In genomic region chr11:60026166-60026565, GRCm38 (mm10) we compare ENCODE assay signal across 28 mouse cellular contexts. TPM values are rescaled to one million over a fixed set of nuclear protein-coding genes. Genes with fewer than 3 reads are reported as not detected.
A peak's percentile ranks its signal among the peaks of the same experiment; 100 is the strongest.
DNase-seq lines count a peak whose midpoint lies in the region; ATAC-seq lines count a peak whose summit lies in the region.
"Had no signal": no experiment of that assay in that cellular context is flagged by ENCODE, and none has a peak within 500 bp of the region (broad histone marks: within the 10 kb centered on the region; RNA-seq: fewer than 3 reads in every experiment).

No protein-coding gene starts in this region.

- 81% methylated on average over 5 of the region's 5 CpGs for WGBS in hindbrain, embryonic 10.5 days
- WGBS in hindbrain, embryonic 13.5 days = 83% methylated on average over 5 of the region's 5 CpGs

- DNase-seq in cerebellum, adult 18-20 months = peak; percentile 31 to 33
- DNase-seq in cerebellum, postnatal 25 days = peak; percentile 29 to 33
- no peak for DNase-seq in cerebellum, postnatal 4 days (ENCODE audit: low spot score in 2 of 2)
- no peak for DNase-seq in hindbrain, embryonic 10.5 days (ENCODE audit: low spot score)
- DNase-seq in kidney, postnatal 4 days = no peak
- DNase-seq: adrenal gland, postnatal 10 days; adrenal gland, postnatal 36 days; B cell, adult 2 months; forebrain, postnatal 0 days; gastrocnemius, adult 2 months; gastrocnemius, postnatal 14 days; heart, adult 11 months; heart, postnatal 14 days; heart, postnatal 4 days; kidney, adult 11 months; kidney, adult 8-10 months had no signal

- no peaks in the 10 kb centered on the region for H3K27me3 ChIP-seq in hindbrain, embryonic 10.5 days (ENCODE audit: insufficient read depth, poor library complexity, severe bottlenecking)
- H3K27me3 ChIP-seq in hindbrain, embryonic 13.5 days = no peaks in the 10 kb centered on the region
- H3K27me3 ChIP-seq: CH12.LX; embryonic facial prominence, embryonic 12.5 days; embryonic facial prominence, embryonic 15.5 days; heart, embryonic 13.5 days; intestine, embryonic 15.5 days; Patski had no signal

- H3K4me1 ChIP-seq in hindbrain, embryonic 10.5 days (replicated peaks) = 0 out of 2 replicates have a peak, but pooled peaks cover 15% of the 10 kb centered on the region
- peaks cover 11% of the 10 kb centered on the region for H3K4me1 ChIP-seq in hindbrain, embryonic 13.5 days (replicated peaks)
- H3K4me1 ChIP-seq: embryonic facial prominence, embryonic 15.5 days had no signal

- ATAC-seq in cerebellum, adult (ENCODE audit: insufficient number of reproducible peaks, low FRiP score, low TSS enrichment) = no peak
- no peak for ATAC-seq in hindbrain, embryonic 13.5 days (ENCODE audit: low FRiP score)
- ATAC-seq: forebrain, embryonic 14.5 days; forebrain, postnatal 0 days; hindbrain, embryonic 16.5 days; intestine, embryonic 15.5 days; Patski had no signal

- H3K4me2 ChIP-seq in hindbrain, embryonic 13.5 days = no peak overlapping the region
- H3K4me2 ChIP-seq: embryonic facial prominence, embryonic 12.5 days; embryonic facial prominence, embryonic 15.5 days; heart, embryonic 13.5 days; hindbrain, embryonic 12.5 days; intestine, embryonic 15.5 days had no signal

- no peak overlapping the region for H3K9ac ChIP-seq in hindbrain, embryonic 13.5 days
- H3K9ac ChIP-seq: embryonic facial prominence, embryonic 12.5 days; embryonic facial prominence, embryonic 15.5 days; forebrain, postnatal 0 days; heart, embryonic 13.5 days; hindbrain, embryonic 12.5 days; intestine, embryonic 15.5 days had no signal

- H3K27ac ChIP-seq in hindbrain, embryonic 10.5 days = 0 out of 2 replicates have a peak overlapping the region, but pooled peaks have one; percentile 24
- no peak overlapping the region for H3K27ac ChIP-seq in hindbrain, embryonic 13.5 days
- H3K27ac ChIP-seq: embryonic facial prominence, embryonic 12.5 days; embryonic facial prominence, embryonic 15.5 days; gastrocnemius, adult 2 months; heart, embryonic 13.5 days; hindbrain, embryonic 12.5 days; intestine, embryonic 15.5 days had no signal

- no peaks in the 10 kb centered on the region for H3K36me3 ChIP-seq in hindbrain, embryonic 10.5 days
- no peaks in the 10 kb centered on the region for H3K36me3 ChIP-seq in hindbrain, embryonic 13.5 days
- H3K36me3 ChIP-seq: embryonic facial prominence, embryonic 12.5 days; embryonic facial prominence, embryonic 15.5 days; G1E; heart, embryonic 13.5 days; hindbrain, embryonic 12.5 days; intestine, embryonic 15.5 days had no signal

- no peak overlapping the region for H3K4me3 ChIP-seq in hindbrain, embryonic 10.5 days
- H3K4me3 ChIP-seq in hindbrain, embryonic 13.5 days = no peak overlapping the region
- H3K4me3 ChIP-seq: embryonic facial prominence, embryonic 12.5 days; embryonic facial prominence, embryonic 15.5 days; gastrocnemius, adult 2 months; heart, embryonic 13.5 days; hindbrain, embryonic 12.5 days; intestine, embryonic 15.5 days had no signal

- H3K9me3 ChIP-seq in hindbrain, embryonic 10.5 days = no peaks in the 10 kb centered on the region
- H3K9me3 ChIP-seq in hindbrain, embryonic 13.5 days = no peaks in the 10 kb centered on the region
- H3K9me3 ChIP-seq: embryonic facial prominence, embryonic 12.5 days; embryonic facial prominence, embryonic 15.5 days; G1E; heart, embryonic 13.5 days; hindbrain, embryonic 12.5 days; intestine, embryonic 15.5 days had no signal

RNA-seq across cellular contexts. Expression of gene Pemt, which starts 20.1 kb away (rescaled TPM):
- polyA plus RNA-seq in hindbrain, embryonic 10.5 days (2016; fragmentation: Nextera tagmentation; extraction: Ambion mirVana) = 8.3 and 9.2 TPM in 2 replicates
- polyA plus RNA-seq in hindbrain, embryonic 13.5 days (2015; fragmentation: Nextera tagmentation; extraction: Ambion mirVana) = 7.4 and 9.1 TPM in 2 replicates

Comparison
In these comparisons a context has a peak if more than half of its experiments do, and no peak if none do; other contexts are left out.
1. DNase-seq: peak in cerebellum, adult 18-20 months (2 of 2) and cerebellum, postnatal 25 days (2 of 2); none in cerebellum, postnatal 4 days (0 of 2), hindbrain, embryonic 10.5 days (single experiment) and kidney, postnatal 4 days (0 of 2).